ENCODE assay signal across 9 mouse cellular contexts in the genomic region with DNA sequence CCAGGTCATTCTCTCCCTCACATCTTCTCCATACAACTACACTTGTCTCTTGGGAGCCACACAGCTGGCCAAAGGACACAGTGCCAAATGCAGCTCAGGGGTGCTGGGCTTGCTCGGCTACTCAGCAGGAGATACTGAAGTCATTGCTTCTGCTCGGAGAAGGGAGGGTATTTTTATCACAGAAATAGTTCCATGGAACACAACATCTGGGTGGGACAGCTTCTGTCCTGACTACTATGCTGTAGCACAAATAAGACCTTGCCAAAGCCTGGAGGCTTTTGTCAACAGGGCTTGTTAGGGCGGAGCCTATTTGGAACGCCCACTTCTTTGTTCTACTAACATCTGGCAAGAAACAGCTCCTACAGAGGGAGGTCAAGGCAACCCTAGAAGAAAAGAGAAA. TPM values are rescaled to one million over a fixed set of nuclear protein-coding genes. Genes with fewer than 3 reads are reported as not detected.
DNase-seq lines count a peak whose midpoint lies in the region; ATAC-seq and TF ChIP-seq lines count a peak whose summit lies in the region.
"Had no signal": no experiment of that assay in that cellular context is flagged by ENCODE, and none has a peak within 500 bp of the region (broad histone marks: within the 10 kb centered on the region; RNA-seq: fewer than 3 reads in every experiment).

No protein-coding gene starts in this region.

- TF ChIP-seq EP300 in ES-Bruce4 (IDR thresholded peaks at IDR 0.05; ENCODE audit: insufficient read depth, low read depth, low read length) = 0 out of 2 replicates have a peak, but pooled peaks have one; percentile 25

- H3K4me2 ChIP-seq in limb, embryonic 11.5 days (ENCODE audit: low read depth, severe bottlenecking) = no peak overlapping the region
- no peak overlapping the region for H3K4me2 ChIP-seq in stomach, embryonic 15.5 days
- no peak overlapping the region for H3K4me2 ChIP-seq in forebrain, embryonic 11.5 days (ENCODE audit: low read depth, low read length, severe bottlenecking)

- ATAC-seq in limb, embryonic 11.5 days (ENCODE audit: insufficient number of reproducible peaks, low FRiP score, low TSS enrichment, low read depth) = no peak
- peak; percentile 20; the same call in 1 of the 2 replicates for ATAC-seq in stomach, embryonic 15.5 days (ENCODE audit: insufficient read depth, low FRiP score, low read depth)
- ATAC-seq in forebrain, embryonic 11.5 days (replicated peaks; ENCODE audit: low FRiP score) = no peak

- no peak for TF ChIP-seq CTCF in ES-Bruce4 (IDR thresholded peaks at IDR 0.05; ENCODE audit: low read depth, low read length)

- WGBS in limb, embryonic 11.5 days = 50% methylated on average over 4 of the region's 4 CpGs
- WGBS in stomach, embryonic 15.5 days = 39% methylated on average over 4 of the region's 4 CpGs
- WGBS in forebrain, embryonic 11.5 days = 37% methylated on average over 4 of the region's 4 CpGs

- no peak overlapping the region for H3K9ac ChIP-seq in ES-Bruce4 (ENCODE audit: low read depth, poor library complexity, severe bottlenecking)
- no peak overlapping the region for H3K9ac ChIP-seq in limb, embryonic 11.5 days (ENCODE audit: low read length)
- H3K9ac ChIP-seq in stomach, embryonic 15.5 days = no peak overlapping the region
- no peak overlapping the region for H3K9ac ChIP-seq in forebrain, embryonic 11.5 days (ENCODE audit: low read length)

- DNase-seq in WW6 (ENCODE audit: low read depth, low spot score) = peak; percentile 46
- peak; percentile 86 to 87 for DNase-seq in heart, adult 9 months (ENCODE audit: low spot score in 2 of 2)
- no peak for DNase-seq in limb, embryonic 11.5 days (ENCODE audit: low spot score)
- DNase-seq in forebrain, embryonic 11.5 days (ENCODE audit: low spot score) = no peak
- DNase-seq in cerebellum, adult 18-20 months = no peak
- no peak for DNase-seq in right cerebral cortex, postnatal 14 days

- H3K27ac ChIP-seq in ES-Bruce4 (ENCODE audit: insufficient read depth, low read length) = peak overlapping the region; percentile 78
- 0 out of 2 replicates have a peak overlapping the region, but pooled peaks have one; percentile 22 for H3K27ac ChIP-seq in limb, embryonic 11.5 days (replicated peaks; ENCODE audit: low read depth, low read length)
- H3K27ac ChIP-seq in stomach, embryonic 15.5 days = no peak overlapping the region
- H3K27ac ChIP-seq in forebrain, embryonic 11.5 days (ENCODE audit: low read depth, low read length) = no peak overlapping the region

- H3K4me3 ChIP-seq in ES-Bruce4 (ENCODE audit: low read depth, low read length) = no peak overlapping the region
- no peak overlapping the region for H3K4me3 ChIP-seq in limb, embryonic 11.5 days (ENCODE audit: low read depth, low read length)
- H3K4me3 ChIP-seq in stomach, embryonic 15.5 days (replicated peaks) = no peak overlapping the region
- no peak overlapping the region for H3K4me3 ChIP-seq in forebrain, embryonic 11.5 days (ENCODE audit: low read depth, low read length)
- H3K4me3 ChIP-seq: megakaryocyte, embryonic 14.5 days had no signal

- H3K4me1 ChIP-seq in ES-Bruce4 (ENCODE audit: control insufficient read depth, insufficient read depth, low read length) = peaks cover 6% of the 10 kb centered on the region
- peaks cover 8% of the 10 kb centered on the region for H3K4me1 ChIP-seq in limb, embryonic 11.5 days (ENCODE audit: control insufficient read depth, insufficient read depth, low read length)
- H3K4me1 ChIP-seq in stomach, embryonic 15.5 days = no peaks in the 10 kb centered on the region
- peaks cover 8% of the 10 kb centered on the region; the same call in 1 of the 2 replicates for H3K4me1 ChIP-seq in forebrain, embryonic 11.5 days (replicated peaks; ENCODE audit: control insufficient read depth, insufficient read depth, low read length)
- H3K4me1 ChIP-seq: megakaryocyte, embryonic 14.5 days had no signal

- no peaks in the 10 kb centered on the region for H3K27me3 ChIP-seq in ES-Bruce4 (ENCODE audit: control insufficient read depth, insufficient read depth, low read length, poor library complexity, severe bottlenecking)
- no peaks in the 10 kb centered on the region for H3K27me3 ChIP-seq in limb, embryonic 11.5 days (ENCODE audit: control insufficient read depth, insufficient read depth, low read length)
- H3K27me3 ChIP-seq in stomach, embryonic 15.5 days (replicated peaks) = no peaks in the 10 kb centered on the region
- H3K27me3 ChIP-seq in forebrain, embryonic 11.5 days (ENCODE audit: control insufficient read depth, insufficient read depth, low read length) = no peaks in the 10 kb centered on the region
- H3K27me3 ChIP-seq: megakaryocyte, embryonic 14.5 days had no signal

- no peaks in the 10 kb centered on the region for H3K36me3 ChIP-seq in ES-Bruce4 (ENCODE audit: control insufficient read depth, insufficient read depth, low read length, poor library complexity, severe bottlenecking)
- H3K36me3 ChIP-seq in limb, embryonic 11.5 days (ENCODE audit: control insufficient read depth, insufficient read depth, low read length) = no peaks in the 10 kb centered on the region
- no peaks in the 10 kb centered on the region for H3K36me3 ChIP-seq in stomach, embryonic 15.5 days
- no peaks in the 10 kb centered on the region for H3K36me3 ChIP-seq in forebrain, embryonic 11.5 days (ENCODE audit: control insufficient read depth, insufficient read depth, low read length)

- no peaks in the 10 kb centered on the region for H3K9me3 ChIP-seq in ES-Bruce4 (replicated peaks; ENCODE audit: control insufficient read depth, insufficient read depth, low read length, poor library complexity, severe bottlenecking)
- no peaks in the 10 kb centered on the region for H3K9me3 ChIP-seq in limb, embryonic 11.5 days (ENCODE audit: control insufficient read depth, low read length)
- no peaks in the 10 kb centered on the region for H3K9me3 ChIP-seq in stomach, embryonic 15.5 days
- H3K9me3 ChIP-seq in forebrain, embryonic 11.5 days (ENCODE audit: control insufficient read depth, low read length) = no peaks in the 10 kb centered on the region

- no peak for TF ChIP-seq POLR2A in ES-Bruce4 (IDR thresholded peaks at IDR 0.05; ENCODE audit: insufficient read depth, low read length)

RNA-seq across cellular contexts. Expression of gene Tln2, which starts 10.2 kb away (rescaled TPM):
- polyA plus RNA-seq in ES-Bruce4 (2011; ENCODE audit: insufficient read depth, insufficient read length, low read depth, missing spikeins) = 17.0 and 19.7 TPM in 2 replicates
- 26.9 and 28.2 TPM in 2 replicates for polyA plus RNA-seq in limb, embryonic 11.5 days (2014; fragmentation: Nextera tagmentation; extraction: Ambion mirVana)
- polyA plus RNA-seq in stomach, embryonic 15.5 days (2015; fragmentation: Nextera tagmentation; extraction: Ambion mirVana) = 32.6 and 34.2 TPM in 2 replicates
- polyA plus RNA-seq in forebrain, embryonic 11.5 days (2014; fragmentation: Nextera tagmentation; extraction: Ambion mirVana) = 19.2 and 22.9 TPM in 2 replicates

Comparison
In these comparisons a context has a peak if more than half of its experiments do, and no peak if none do; other contexts are left out.
1. H3K27ac ChIP-seq: peak in ES-Bruce4 (single experiment) and limb, embryonic 11.5 days (single experiment); none in stomach, embryonic 15.5 days (single experiment) and forebrain, embryonic 11.5 days (single experiment).
2. DNase-seq: peak in WW6 (single experiment) and heart, adult 9 months (2 of 2); none in limb, embryonic 11.5 days (single experiment), forebrain, embryonic 11.5 days (single experiment), cerebellum, adult 18-20 months (0 of 2) and right cerebral cortex, postnatal 14 days (single experiment).